Mouse (Mus musculus): ENCODE data around the gene Gm45234. TPM values are rescaled to one million over a fixed set of nuclear protein-coding genes. Genes with fewer than 3 reads are reported as not detected.

Gm45234 gene
- polyA plus RNA-seq, 1 experiment from 2014 or later, result not detected

DNA sequence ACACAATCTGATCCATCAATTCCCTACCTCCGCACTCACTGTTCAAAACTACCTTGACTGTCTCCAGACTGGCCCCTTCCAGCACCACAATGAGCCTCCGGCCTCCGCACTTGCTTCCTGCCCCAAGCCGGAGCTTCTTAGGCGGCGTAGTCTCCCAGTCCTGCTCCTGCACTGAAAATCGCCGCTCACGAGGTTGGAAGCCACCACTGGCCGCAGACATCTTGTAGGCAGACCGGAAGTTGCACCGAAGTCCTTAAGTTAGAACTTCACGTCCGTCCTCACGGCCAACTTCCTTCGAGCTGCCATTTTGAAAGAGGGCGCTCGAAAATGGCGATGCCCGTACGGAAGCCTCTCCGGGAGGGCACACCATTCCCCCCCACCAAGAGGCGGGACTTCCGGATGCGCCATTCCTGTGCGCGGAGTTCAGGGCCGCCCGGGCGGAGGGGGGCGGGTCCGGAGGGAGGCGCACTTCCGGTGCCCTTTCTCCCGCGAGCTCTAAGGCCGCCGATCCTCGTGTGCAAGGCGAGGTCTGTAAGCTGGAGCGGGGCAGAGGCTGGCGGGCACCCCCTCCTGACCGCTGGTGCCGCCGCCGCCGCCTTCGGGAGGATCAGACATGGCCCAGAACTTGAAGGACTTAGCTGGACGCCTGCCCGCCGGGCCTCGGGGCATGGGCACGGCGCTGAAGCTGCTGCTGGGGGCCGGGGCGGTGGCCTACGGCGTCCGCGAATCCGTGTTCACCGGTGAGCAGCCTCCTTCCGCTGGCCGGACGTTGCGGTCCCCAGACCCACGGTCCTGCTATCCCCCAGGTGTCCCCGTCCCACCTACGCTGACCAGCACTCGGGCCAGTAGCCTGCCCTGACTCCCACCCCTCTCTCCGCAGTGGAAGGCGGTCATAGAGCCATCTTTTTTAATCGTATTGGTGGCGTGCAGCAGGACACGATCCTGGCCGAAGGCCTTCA lies 43.7 kb downstream of the Gm45234 start, which contains the start of the genes Emg1 and Phb2:
Gene Emg1, minus strand, starts transcription at position 355 of the 959 bp plus-strand sequence.
Gene Phb2, plus strand, starts transcription at position 513 of the 959 bp plus-strand sequence.
- H3K27me3 ChIP-seq (ENCODE audit: poor library complexity, severe bottlenecking), result no peaks in the 10 kb centered on the region
- peaks cover 76% of the 10 kb centered on the region for H3K36me3 ChIP-seq (replicated peaks)
- peak within 1 kb of the TSS; percentile 90 for H3K4me3 ChIP-seq
- under 1% methylated on average over 74 of the region's 76 CpGs for WGBS
- H3K4me1 ChIP-seq, result peaks cover 40% of the 10 kb centered on the region
- H3K27ac ChIP-seq, result peak within 1 kb of the TSS; percentile 93
- H3K9me3 ChIP-seq, result no peaks in the 10 kb centered on the region
- DNase-seq (ENCODE audit: extremely low spot score, low spot score), result peak; percentile 98

- Histone ChIP-seq H3K9me3 (no peaks in the 10 kb centered on the region), H3K4me3 (no peak overlapping the region), H3K27ac (no peak overlapping the region), H3K27me3 (ENCODE audit: poor library complexity, severe bottlenecking) (no peaks in the 10 kb centered on the region), H3K36me3 (replicated peaks) (peaks cover 76% of the 10 kb centered on the region), H3K4me1 (peaks cover 30% of the 10 kb centered on the region)
- WGBS, result 95% methylated on average over 10 of the region's 10 CpGs
- no peak for DNase-seq (ENCODE audit: extremely low spot score, low spot score)
These were observed 47.4 kb downstream of the Gm45234 start for GRCm38 (mm10) chr6:124708289-124708889.

DNA sequence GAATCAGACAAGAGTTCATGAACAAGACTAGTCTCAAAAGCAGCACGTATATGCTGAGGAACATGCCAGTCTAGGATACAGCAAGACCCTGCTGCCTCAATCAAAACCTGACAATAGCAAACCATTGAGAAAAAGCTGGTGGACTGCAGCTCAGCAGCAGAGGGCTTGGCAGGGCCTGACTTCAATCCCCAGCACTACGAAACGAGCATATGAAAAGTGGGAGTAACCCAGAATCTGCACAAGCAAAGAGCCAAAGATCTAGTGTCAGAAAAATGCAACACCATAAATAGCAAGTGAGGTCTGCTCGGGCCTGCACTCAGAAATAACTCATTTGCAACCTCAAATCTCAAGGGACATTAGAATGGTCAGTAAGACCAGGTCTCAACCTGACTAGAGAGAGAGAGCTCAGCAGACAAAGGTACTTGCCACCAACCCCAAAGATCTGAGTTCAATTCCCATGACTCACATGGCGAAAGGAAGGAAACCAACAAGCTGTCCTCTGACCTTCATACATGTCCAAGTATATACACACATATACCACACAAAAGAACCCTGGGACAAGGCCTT lies 49.7 kb downstream of the Gm45234 start:
- H3K27me3 ChIP-seq (ENCODE audit: poor library complexity, severe bottlenecking), result no peaks in the 10 kb centered on the region
- H3K27ac ChIP-seq, result no peak overlapping the region
- no peaks in the 10 kb centered on the region for H3K9me3 ChIP-seq
- H3K36me3 ChIP-seq (replicated peaks), result peaks cover 97% of the 10 kb centered on the region
- no peak for DNase-seq (ENCODE audit: extremely low spot score, low spot score)
- H3K4me1 ChIP-seq, result peaks cover 20% of the 10 kb centered on the region
- H3K4me3 ChIP-seq, result no peak overlapping the region
- 92% methylated on average over 5 of the region's 5 CpGs for WGBS

DNA sequence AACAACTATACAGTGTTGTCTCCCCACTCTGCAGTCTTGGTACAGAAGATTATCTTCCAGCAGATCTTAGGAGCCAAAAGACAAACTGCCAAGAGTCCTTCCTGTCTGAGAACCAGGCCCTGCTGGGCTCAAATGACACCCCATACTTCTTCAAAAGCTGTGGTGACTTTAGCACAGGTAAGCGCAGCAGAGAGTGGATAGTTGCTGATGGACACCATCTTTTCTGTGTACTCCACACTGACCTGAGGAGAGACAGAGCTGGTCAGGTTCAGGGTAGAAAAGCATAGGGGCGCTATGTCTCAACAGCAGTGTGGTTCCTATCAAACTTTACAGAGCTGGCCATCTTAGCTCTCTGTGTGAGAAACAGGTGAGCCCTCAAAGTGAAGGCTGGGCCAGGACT lies 51.4 kb downstream of the Gm45234 start:
- 96% methylated on average over 2 of the region's 2 CpGs for WGBS
- Histone ChIP-seq H3K4me1 (peaks cover 3% of the 10 kb centered on the region), H3K27me3 (ENCODE audit: poor library complexity, severe bottlenecking) (no peaks in the 10 kb centered on the region), H3K27ac (no peak overlapping the region), H3K9me3 (no peaks in the 10 kb centered on the region), H3K4me3 (no peak overlapping the region), H3K36me3 (replicated peaks) (peaks cover 100% of the 10 kb centered on the region)
- DNase-seq (ENCODE audit: extremely low spot score, low spot score), result no peak

DNA sequence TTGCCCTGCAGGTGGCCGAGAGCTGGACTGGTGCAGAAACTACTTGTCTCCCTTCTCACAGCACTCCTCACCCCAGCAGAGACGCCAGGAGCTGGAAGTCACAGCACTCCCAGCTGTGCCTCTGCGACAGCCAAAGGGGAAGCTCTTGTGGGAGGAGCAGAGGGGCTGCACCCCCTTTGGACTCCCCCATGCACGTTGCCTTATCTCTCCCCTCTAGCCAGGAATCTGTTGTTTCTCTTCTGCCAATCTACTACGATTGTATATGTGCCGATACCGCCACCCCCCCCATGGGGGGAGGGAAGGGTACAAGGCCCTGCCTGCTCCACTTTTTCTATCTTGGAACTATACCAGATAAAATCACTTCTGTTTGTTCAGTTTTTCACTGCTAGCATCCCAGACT lies 52.0 kb downstream of the Gm45234 start:
- Histone ChIP-seq H3K27ac (no peak overlapping the region), H3K9me3 (no peaks in the 10 kb centered on the region), H3K4me3 (no peak overlapping the region), H3K27me3 (ENCODE audit: poor library complexity, severe bottlenecking) (no peaks in the 10 kb centered on the region), H3K36me3 (replicated peaks) (peaks cover 100% of the 10 kb centered on the region), H3K4me1 (no peaks in the 10 kb centered on the region)
- DNase-seq (ENCODE audit: extremely low spot score, low spot score), result no peak
- 86% methylated on average over 7 of the region's 7 CpGs for WGBS

DNA sequence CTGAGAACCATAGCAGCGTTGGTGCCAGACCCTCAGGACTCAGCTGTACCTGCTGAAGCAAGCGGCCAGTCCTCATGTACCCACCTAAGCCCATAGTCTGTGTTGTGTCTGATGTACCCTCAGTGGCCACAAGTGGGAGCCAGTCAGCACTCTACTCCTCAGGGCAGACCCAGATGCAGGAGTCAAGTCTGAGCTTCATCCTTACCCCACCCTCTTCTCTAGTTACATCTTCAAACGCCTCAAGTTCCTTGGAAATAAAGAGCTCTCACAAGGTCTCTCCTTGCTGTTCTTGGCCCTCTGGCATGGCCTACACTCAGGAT lies 53.1 kb downstream of the Gm45234 start:
- no peaks in the 10 kb centered on the region for H3K27me3 ChIP-seq (ENCODE audit: poor library complexity, severe bottlenecking)
- peaks cover 6% of the 10 kb centered on the region for H3K4me1 ChIP-seq
- H3K27ac ChIP-seq, result no peak overlapping the region
- peaks cover 93% of the 10 kb centered on the region for H3K36me3 ChIP-seq (replicated peaks)
- WGBS, result 53% methylated on average over 3 of the region's 3 CpGs
- H3K4me3 ChIP-seq, result no peak overlapping the region
- no peaks in the 10 kb centered on the region for H3K9me3 ChIP-seq
- DNase-seq (ENCODE audit: extremely low spot score, low spot score), result peak; percentile 51

DNA sequence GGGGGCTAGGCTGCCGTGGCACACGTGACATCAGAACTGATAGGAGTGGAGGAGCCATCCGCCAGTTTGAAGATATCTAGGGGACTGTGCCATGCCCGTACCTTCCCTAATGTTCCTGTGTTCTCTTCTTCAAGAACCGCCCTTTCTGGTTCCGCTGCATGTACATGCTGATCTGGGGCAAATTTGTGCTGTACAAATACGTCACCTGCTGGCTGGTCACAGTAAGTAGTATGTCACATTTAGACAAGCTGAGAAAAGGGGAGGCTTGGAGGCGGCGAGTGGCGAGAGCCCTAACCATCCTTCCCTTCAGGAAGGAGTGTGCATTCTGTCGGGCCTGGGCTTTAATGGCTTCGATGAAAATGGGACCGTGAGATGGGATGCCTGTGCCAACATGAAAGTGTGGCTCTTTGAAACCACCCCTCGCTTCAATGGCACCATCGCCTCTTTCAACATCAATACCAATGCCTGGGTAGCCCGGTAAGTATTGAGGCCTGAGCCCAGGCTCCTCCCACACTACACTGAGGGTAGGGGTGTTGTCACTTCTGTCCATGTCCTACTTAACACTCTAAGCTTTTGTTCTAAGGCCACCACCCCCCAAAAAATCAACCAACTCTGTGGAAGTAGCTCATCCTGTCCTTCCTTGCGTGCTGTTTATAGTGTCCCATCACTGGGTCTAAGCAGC lies 53.6 kb downstream of the Gm45234 start:
- H3K27me3 ChIP-seq (ENCODE audit: poor library complexity, severe bottlenecking), result no peaks in the 10 kb centered on the region
- H3K9me3 ChIP-seq, result no peaks in the 10 kb centered on the region
- 95% methylated on average over 17 of the region's 17 CpGs for WGBS
- H3K4me3 ChIP-seq, result no peak overlapping the region
- peaks cover 6% of the 10 kb centered on the region for H3K4me1 ChIP-seq
- H3K27ac ChIP-seq, result no peak overlapping the region
- DNase-seq (ENCODE audit: extremely low spot score, low spot score), result no peak
- H3K36me3 ChIP-seq (replicated peaks), result peaks cover 88% of the 10 kb centered on the region

DNA sequence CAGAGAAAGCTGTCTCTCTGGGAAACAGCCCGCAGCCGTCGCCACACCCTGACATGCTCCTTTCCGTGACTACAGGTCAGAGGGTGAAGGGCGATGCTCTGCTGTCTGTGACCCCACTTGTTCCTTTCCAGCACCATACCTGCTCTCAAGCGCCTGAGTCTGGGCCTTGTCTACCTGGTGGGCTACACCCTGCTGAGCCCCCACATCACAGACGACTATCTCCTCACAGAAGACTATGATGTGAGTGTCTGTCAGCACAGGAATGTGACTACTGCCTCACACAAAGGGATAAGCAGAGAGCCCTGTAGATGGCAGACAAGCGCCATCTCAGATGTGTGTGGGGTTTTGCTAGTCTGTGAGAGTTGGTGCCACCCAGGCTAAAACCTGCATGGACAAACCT lies 54.5 kb downstream of the Gm45234 start:
- 83% methylated on average over 8 of the region's 8 CpGs for WGBS
- Histone ChIP-seq H3K36me3 (replicated peaks) (peaks cover 79% of the 10 kb centered on the region), H3K9me3 (no peaks in the 10 kb centered on the region), H3K4me3 (no peak overlapping the region), H3K27me3 (ENCODE audit: poor library complexity, severe bottlenecking) (no peaks in the 10 kb centered on the region), H3K27ac (no peak overlapping the region), H3K4me1 (peaks cover 6% of the 10 kb centered on the region)
- DNase-seq (ENCODE audit: extremely low spot score, low spot score), result no peak

DNA sequence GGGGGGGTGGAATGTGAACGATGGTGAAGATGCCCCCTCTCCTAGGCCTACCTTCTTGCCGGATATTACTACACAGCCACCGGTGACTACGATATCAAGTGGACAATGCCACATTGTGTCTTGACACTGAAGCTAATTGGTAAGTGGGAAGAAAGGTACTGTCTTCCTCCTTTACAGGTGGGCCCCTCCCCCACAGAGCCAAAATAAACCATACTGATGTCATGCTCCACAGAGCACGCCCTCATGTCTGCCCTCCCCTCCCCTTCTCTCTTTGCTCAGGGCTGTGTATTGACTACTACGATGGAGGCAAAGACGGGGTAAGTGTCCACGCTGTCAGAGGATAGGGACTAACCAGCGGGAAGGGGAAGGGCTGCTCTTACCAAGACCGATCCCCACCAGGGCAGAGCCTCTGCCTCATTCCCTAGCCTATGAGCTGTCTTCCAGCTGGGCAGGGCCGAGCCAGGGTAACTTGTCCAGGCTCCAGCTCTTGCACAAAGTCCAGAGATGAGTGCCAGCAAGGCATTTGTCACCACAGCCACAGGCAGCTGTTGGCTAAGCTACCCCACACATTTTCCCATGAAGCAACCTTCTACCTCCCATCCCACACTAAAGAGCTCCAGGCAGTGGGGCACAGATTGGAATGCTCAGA lies 55.7 kb downstream of the Gm45234 start:
- Histone ChIP-seq H3K4me1 (peaks cover 6% of the 10 kb centered on the region), H3K9me3 (no peaks in the 10 kb centered on the region), H3K27me3 (ENCODE audit: poor library complexity, severe bottlenecking) (no peaks in the 10 kb centered on the region), H3K36me3 (replicated peaks) (peaks cover 67% of the 10 kb centered on the region), H3K27ac (no peak overlapping the region), H3K4me3 (no peak overlapping the region)
- no peak for DNase-seq (ENCODE audit: extremely low spot score, low spot score)
- 92% methylated on average over 11 of the region's 11 CpGs for WGBS

DNA sequence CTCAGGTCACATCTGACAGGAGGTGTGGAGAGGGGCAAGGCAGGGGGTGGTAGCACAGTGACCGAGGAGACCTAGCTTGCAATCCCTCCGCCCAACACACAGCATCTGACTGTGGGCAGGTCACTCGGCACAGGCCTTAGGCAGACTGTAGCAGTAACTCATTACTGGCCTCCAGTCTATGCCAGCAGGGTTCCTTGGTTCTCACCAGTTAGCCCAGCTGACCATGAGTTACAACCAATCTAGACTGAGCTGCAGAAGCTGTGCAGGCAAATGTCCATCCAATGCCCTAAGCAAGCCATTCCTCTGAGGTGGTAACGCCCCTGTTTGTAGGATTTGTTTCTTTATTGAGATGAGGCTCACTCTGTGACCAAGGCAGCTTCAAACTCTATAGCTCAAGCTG lies 56.5 kb downstream of the Gm45234 start:
- no peaks in the 10 kb centered on the region for H3K27me3 ChIP-seq (ENCODE audit: poor library complexity, severe bottlenecking)
- 95% methylated on average over 4 of the region's 4 CpGs for WGBS
- no peak overlapping the region for H3K27ac ChIP-seq
- H3K4me3 ChIP-seq, result no peak overlapping the region
- H3K4me1 ChIP-seq, result peaks cover 6% of the 10 kb centered on the region
- H3K36me3 ChIP-seq (replicated peaks), result peaks cover 60% of the 10 kb centered on the region
- DNase-seq (ENCODE audit: extremely low spot score, low spot score), result no peak
- no peaks in the 10 kb centered on the region for H3K9me3 ChIP-seq

- WGBS, result 88% methylated on average over 6 of the region's 6 CpGs
- H3K36me3 ChIP-seq (replicated peaks), result peaks cover 53% of the 10 kb centered on the region
- no peaks in the 10 kb centered on the region for H3K27me3 ChIP-seq (ENCODE audit: poor library complexity, severe bottlenecking)
- no peaks in the 10 kb centered on the region for H3K9me3 ChIP-seq
- no peak for DNase-seq (ENCODE audit: extremely low spot score, low spot score)
- H3K4me3 ChIP-seq, result no peak overlapping the region
- peaks cover 9% of the 10 kb centered on the region for H3K4me1 ChIP-seq
- no peak overlapping the region for H3K27ac ChIP-seq
These were observed 57.1 kb downstream of the Gm45234 start for GRCm38 (mm10) chr6:124698751-124699150.

- H3K27me3 ChIP-seq (ENCODE audit: poor library complexity, severe bottlenecking), result no peaks in the 10 kb centered on the region
- H3K36me3 ChIP-seq (replicated peaks), result peaks cover 32% of the 10 kb centered on the region
- no peak for DNase-seq (ENCODE audit: extremely low spot score, low spot score)
- no peak overlapping the region for H3K4me3 ChIP-seq
- H3K27ac ChIP-seq, result no peak overlapping the region
- no peaks in the 10 kb centered on the region for H3K9me3 ChIP-seq
- peaks cover 9% of the 10 kb centered on the region for H3K4me1 ChIP-seq
- 93% methylated on average over 7 of the region's 7 CpGs for WGBS
These were observed 59.2 kb downstream of the Gm45234 start for GRCm38 (mm10) chr6:124696441-124697150.
